ENCODE assay signal across 9 mouse cellular contexts in the genomic region with DNA sequence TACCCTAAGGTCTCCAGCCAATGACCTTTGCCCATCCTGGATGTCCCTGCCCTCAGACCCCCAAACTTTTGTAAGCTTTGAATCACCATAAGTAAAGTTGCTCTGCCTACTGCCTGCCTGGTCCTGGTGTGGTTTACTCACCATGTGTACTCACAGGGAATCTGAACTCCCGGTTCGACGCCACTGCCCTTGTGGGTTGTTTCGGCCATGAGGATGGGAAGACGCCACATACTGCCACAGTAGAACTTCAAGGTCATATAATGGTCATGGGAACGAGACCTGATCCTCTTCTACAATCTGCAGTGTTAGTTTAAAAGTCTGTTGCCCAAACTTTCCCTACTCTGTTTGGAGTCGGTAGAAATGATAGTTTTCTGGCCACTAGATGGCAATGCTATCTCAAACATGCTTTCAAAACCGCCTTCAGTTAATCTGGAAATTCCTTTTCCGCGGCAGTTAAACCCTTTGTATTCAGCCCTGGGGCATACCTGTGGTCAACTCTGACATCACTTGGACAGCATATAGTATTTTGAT. TPM values are rescaled to one million over a fixed set of nuclear protein-coding genes. Genes with fewer than 3 reads are reported as not detected.
DNase-seq lines count a peak whose midpoint lies in the region; ATAC-seq and TF ChIP-seq lines count a peak whose summit lies in the region.
"Had no signal": no experiment of that assay in that cellular context is flagged by ENCODE, and none has a peak within 500 bp of the region (broad histone marks: within the 10 kb centered on the region; RNA-seq: fewer than 3 reads in every experiment).

No protein-coding gene starts in this region.

- no peak overlapping the region for H3K4me2 ChIP-seq in forebrain, embryonic 12.5 days
- H3K4me2 ChIP-seq in midbrain, embryonic 15.5 days: 0 out of 2 replicates have a peak overlapping the region, but pooled peaks have one; percentile 29
- H3K4me2 ChIP-seq: embryonic facial prominence, embryonic 12.5 days had no signal

- no peak overlapping the region for H3K4me3 ChIP-seq in left cerebral cortex, adult 2 months
- no peak overlapping the region for H3K4me3 ChIP-seq in forebrain, embryonic 12.5 days (replicated peaks)
- peak overlapping the region; percentile 21; the same call in 1 of the 2 replicates for H3K4me3 ChIP-seq in kidney, adult 2 months (ENCODE audit: insufficient read depth, low read depth, low read length)
- H3K4me3 ChIP-seq in midbrain, embryonic 15.5 days: no peak overlapping the region
- H3K4me3 ChIP-seq: embryonic facial prominence, embryonic 12.5 days had no signal

- H3K9ac ChIP-seq in forebrain, embryonic 12.5 days: no peak overlapping the region
- H3K9ac ChIP-seq in midbrain, embryonic 15.5 days: no peak overlapping the region
- H3K9ac ChIP-seq: embryonic facial prominence, embryonic 12.5 days had no signal

- peak in 1 of 2 experiments; percentile 16 for DNase-seq in left cerebral cortex, adult 2 months (ENCODE audit: extremely low spot score in 1 of 2, low spot score in 2 of 2)
- DNase-seq in left cerebral cortex, postnatal 4 days: no peak
- DNase-seq in adipocyte (ENCODE audit: low spot score): peak; percentile 57
- peak; percentile 69 for DNase-seq in kidney, adult 2 months
- DNase-seq in spleen, postnatal 36 days (ENCODE audit: low spot score in 2 of 2): no peak
- DNase-seq in ovary, adult 18-20 months (ENCODE audit: low spot score): no peak

- H3K4me1 ChIP-seq in forebrain, embryonic 12.5 days: no peaks in the 10 kb centered on the region
- H3K4me1 ChIP-seq in kidney, adult 2 months (ENCODE audit: control insufficient read depth, insufficient read depth, low read length): peaks cover 8% of the 10 kb centered on the region
- H3K4me1 ChIP-seq in midbrain, embryonic 15.5 days: no peaks in the 10 kb centered on the region
- H3K4me1 ChIP-seq: embryonic facial prominence, embryonic 12.5 days had no signal

- H3K9me3 ChIP-seq in forebrain, embryonic 12.5 days: no peaks in the 10 kb centered on the region
- H3K9me3 ChIP-seq in midbrain, embryonic 15.5 days: no peaks in the 10 kb centered on the region
- H3K9me3 ChIP-seq: embryonic facial prominence, embryonic 12.5 days had no signal

- TF ChIP-seq CTCF in left cerebral cortex, adult 2 months (IDR thresholded peaks at IDR 0.05): peak; percentile 65
- peak; percentile 27; the same call in 1 of the 2 replicates for TF ChIP-seq CTCF in kidney, adult 2 months (conservative IDR thresholded peaks at IDR 0.05; ENCODE audit: insufficient read depth, insufficient read length, low read depth, low read length)

- no peaks in the 10 kb centered on the region for H3K27me3 ChIP-seq in forebrain, embryonic 12.5 days
- no peaks in the 10 kb centered on the region for H3K27me3 ChIP-seq in kidney, adult 2 months (replicated peaks; ENCODE audit: control insufficient read depth, insufficient read depth, low read length)
- no peaks in the 10 kb centered on the region for H3K27me3 ChIP-seq in midbrain, embryonic 15.5 days (replicated peaks)
- H3K27me3 ChIP-seq: embryonic facial prominence, embryonic 12.5 days had no signal

- H3K27ac ChIP-seq in left cerebral cortex, adult 2 months: no peak overlapping the region
- H3K27ac ChIP-seq in forebrain, embryonic 12.5 days: no peak overlapping the region
- peak overlapping the region; percentile 37 for H3K27ac ChIP-seq in kidney, adult 2 months (ENCODE audit: insufficient read depth, low read depth, low read length)
- H3K27ac ChIP-seq in midbrain, embryonic 15.5 days: no peak overlapping the region
- H3K27ac ChIP-seq: embryonic facial prominence, embryonic 12.5 days had no signal

- intact Hi-C loops in left cerebral cortex, adult 2 months (cut with DNase I): loop anchor here (2.0 to 10.0 kb wide), 2 partner anchors 1044 to 1250 kb away; no protein-coding TSS in a partner anchor
- intact Hi-C loops in left cerebral cortex, postnatal 4 days (cut with DNase I): loop anchor here (5.0 to 10.0 kb wide), 2 partner anchors 350 to 1042 kb away; a partner anchor contains a TSS

- TF ChIP-seq POLR2A in kidney, adult 2 months (IDR thresholded peaks at IDR 0.05; ENCODE audit: low read depth, low read length): no peak

- 42% methylated on average over 10 of the region's 10 CpGs for WGBS in forebrain, embryonic 12.5 days
- WGBS in kidney, adult 2 months: 19% methylated on average over 10 of the region's 10 CpGs
- WGBS in midbrain, embryonic 15.5 days: 46% methylated on average over 10 of the region's 10 CpGs

- H3K36me3 ChIP-seq in forebrain, embryonic 12.5 days (replicated peaks): no peaks in the 10 kb centered on the region
- H3K36me3 ChIP-seq in kidney, adult 2 months (ENCODE audit: control insufficient read depth, insufficient read depth, low read length): no peaks in the 10 kb centered on the region
- no peaks in the 10 kb centered on the region for H3K36me3 ChIP-seq in midbrain, embryonic 15.5 days (replicated peaks)
- H3K36me3 ChIP-seq: embryonic facial prominence, embryonic 12.5 days had no signal

- ATAC-seq in forebrain, embryonic 12.5 days (ENCODE audit: low FRiP score): peak; percentile 20; the same call in 1 of the 2 replicates
- ATAC-seq in midbrain, embryonic 15.5 days (replicated peaks): peak; percentile 91

RNA-seq across cellular contexts. Expression of a gene that starts 2.1 kb away (rescaled TPM):
- not detected for total RNA-seq in left cerebral cortex, adult 2 months (2021)
- not detected for total RNA-seq in left cerebral cortex, postnatal 4 days (2021)
- polyA plus RNA-seq in forebrain, embryonic 12.5 days (2016; fragmentation: Nextera tagmentation; extraction: Ambion mirVana): 0.09 TPM in 1 of 2 replicates, not detected in the other
- polyA plus RNA-seq in kidney, adult 2 months (2012; rRNA removed): 424 and 426 TPM in 2 replicates
- polyA plus RNA-seq in midbrain, embryonic 15.5 days (2015; fragmentation: Nextera tagmentation; extraction: Ambion mirVana): 0.10 TPM in 1 of 2 replicates, not detected in the other

RNA-seq across cellular contexts. Expression of a gene that starts 35.5 kb away (rescaled TPM):
- total RNA-seq in left cerebral cortex, adult 2 months (2021): not detected
- total RNA-seq in left cerebral cortex, postnatal 4 days (2021): not detected
- 0.27 and 0.55 TPM in 2 replicates for polyA plus RNA-seq in forebrain, embryonic 12.5 days (2016; fragmentation: Nextera tagmentation; extraction: Ambion mirVana)
- 0.22 and 21.5 TPM in 2 replicates for polyA plus RNA-seq in kidney, adult 2 months (2012; rRNA removed)
- polyA plus RNA-seq in midbrain, embryonic 15.5 days (2015; fragmentation: Nextera tagmentation; extraction: Ambion mirVana): not detected in 2 replicates

Comparison
In these comparisons a context has a peak if more than half of its experiments do, and no peak if none do; other contexts are left out.
1. DNase-seq: peak in adipocyte (single experiment) and kidney, adult 2 months (single experiment); none in left cerebral cortex, postnatal 4 days (single experiment), spleen, postnatal 36 days (0 of 2) and ovary, adult 18-20 months (single experiment).
2. RNA of a gene that starts 2.1 kb away (polyA plus RNA-seq): 424 to 426 TPM in kidney, adult 2 months; 0.09 TPM in forebrain, embryonic 12.5 days and 0.10 TPM in midbrain, embryonic 15.5 days; every median in the first group is over 100 times any median in the second.